Mouse (Mus musculus): ENCODE results near the gene Smpd2. TPM values are rescaled to one million over a fixed set of nuclear protein-coding genes. Genes with fewer than 3 reads are reported as not detected.

The Smpd2 gene
- total RNA-seq, 2 experiments from 2014 or later: 18.5 to 20.6 TPM

- no peak for DNase-seq (ENCODE audit: low spot score in 2 of 2)
These were observed 942 bp upstream of the Smpd2 start for GRCm38 (mm10) chr10:41491111-41491510.

GRCm38 (mm10) chr10:41490518-41490873, 327 bp upstream of the Smpd2 start:
- DNase-seq (ENCODE audit: low spot score in 2 of 2): no peak

More at GRCm38 (mm10) chr10:41491111-41491510, 942 bp upstream of the Smpd2 start:
- intact Hi-C loops (cut with DNase I): no loop called here

DNA sequence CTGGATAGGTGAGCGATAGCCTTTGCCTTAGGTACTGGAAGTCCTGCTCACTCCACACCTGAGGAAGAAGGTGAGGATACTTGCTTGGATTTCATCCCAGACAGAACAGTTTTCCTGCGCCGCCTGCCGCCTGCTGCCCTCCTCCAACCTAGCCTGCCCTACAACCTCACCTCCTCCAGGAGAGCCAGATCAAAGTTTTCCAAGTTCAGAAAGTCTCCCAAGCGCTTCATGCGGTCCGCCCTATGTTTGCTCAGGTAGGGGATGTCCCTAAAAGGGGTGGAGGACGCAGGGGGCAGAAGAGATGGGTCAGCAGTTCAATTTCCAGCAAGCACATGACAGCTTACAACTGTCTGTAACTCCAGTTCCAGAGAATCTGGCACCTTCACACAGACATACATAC, 875 bp downstream of the Smpd2 start:
- intact Hi-C loops (cut with DNase I): no loop called here
- no peak for DNase-seq (ENCODE audit: low spot score in 2 of 2)

More at GRCm38 (mm10) chr10:41490518-41490873, 327 bp upstream of the Smpd2 start:
- intact Hi-C loops (cut with DNase I): no loop called here

DNA sequence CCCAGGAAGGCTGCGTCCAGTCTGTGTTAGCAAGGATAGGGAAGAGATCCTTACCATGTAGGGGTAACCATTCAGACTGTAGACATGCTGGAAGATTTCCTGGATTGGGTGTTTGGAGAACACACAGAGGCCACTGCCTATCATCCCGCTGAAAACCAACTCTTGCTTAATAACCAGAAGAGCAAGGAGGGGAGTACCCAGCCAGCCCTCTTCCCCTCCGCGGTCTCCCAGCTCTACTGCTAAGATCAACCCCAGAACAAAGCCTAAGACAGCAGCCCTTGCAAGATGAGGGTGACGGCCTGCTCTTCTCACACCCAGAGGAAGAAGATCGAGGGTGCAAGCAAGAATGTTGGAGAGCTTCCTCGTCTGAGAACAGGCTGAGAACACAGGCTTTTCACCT, 1.3 kb downstream of the Smpd2 start:
- intact Hi-C loops (cut with DNase I): no loop called here
- DNase-seq (ENCODE audit: low spot score in 2 of 2): no peak

- intact Hi-C loops (cut with DNase I): no loop called here
- DNase-seq (ENCODE audit: low spot score in 2 of 2): no peak
These were observed 3.5 kb downstream of the Smpd2 start for GRCm38 (mm10) chr10:41486506-41487170.

DNA sequence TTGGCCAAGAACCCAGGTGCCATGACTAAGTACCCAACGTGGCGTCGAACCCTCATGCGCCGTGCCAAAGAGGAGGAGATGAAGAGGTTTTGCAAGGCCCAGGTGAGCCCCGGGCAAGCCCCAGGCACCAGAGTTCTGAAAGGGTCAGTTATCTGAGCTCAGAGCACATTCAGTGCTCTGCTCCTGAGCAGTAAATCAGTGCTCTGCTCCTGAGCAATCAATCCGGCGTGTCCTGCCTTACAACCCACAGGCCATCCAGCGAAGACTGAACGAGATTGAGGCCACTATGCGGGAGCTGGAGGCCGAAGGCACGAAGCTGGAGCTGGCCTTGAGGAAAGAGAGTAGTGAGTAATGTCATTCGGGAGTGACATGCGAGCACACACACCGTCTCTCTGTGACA, 4.4 kb downstream of the Smpd2 start:
- intact Hi-C loops (cut with DNase I): no loop called here
- DNase-seq (ENCODE audit: low spot score in 2 of 2): no peak

DNA sequence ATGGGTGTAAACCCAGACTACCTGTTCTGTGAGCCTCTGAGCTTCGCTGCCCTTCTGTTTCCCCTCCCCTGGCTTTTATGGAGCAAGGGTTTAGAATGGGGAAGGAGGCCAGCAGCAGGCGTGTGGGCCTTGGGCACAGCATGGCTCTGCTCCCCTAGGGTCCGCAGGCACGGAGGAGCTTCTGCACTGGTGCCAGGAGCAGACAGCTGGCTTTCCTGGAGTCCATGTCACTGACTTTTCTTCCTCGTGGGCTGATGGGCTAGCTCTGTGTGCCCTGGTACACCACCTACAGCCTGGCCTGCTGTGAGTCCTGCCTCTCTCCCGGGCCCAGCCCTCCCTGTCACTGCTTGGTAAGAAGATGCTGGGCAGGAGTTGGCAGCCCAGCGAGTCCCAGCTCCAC, 7.7 kb downstream of the Smpd2 start:
- intact Hi-C loops (cut with DNase I): no loop called here
- DNase-seq (ENCODE audit: low spot score in 2 of 2): no peak

- intact Hi-C loops (cut with DNase I): no loop called here
These were observed 9.0 kb downstream of the Smpd2 start for GRCm38 (mm10) chr10:41480938-41481880.

GRCm38 (mm10) chr10:41479961-41480360, 10.2 kb downstream of the Smpd2 start:
- intact Hi-C loops (cut with DNase I): no loop called here
- no peak for DNase-seq (ENCODE audit: low spot score in 2 of 2)

More at GRCm38 (mm10) chr10:41480938-41481880, 9.0 kb downstream of the Smpd2 start:
- DNase-seq (ENCODE audit: low spot score in 2 of 2): no peak

DNA sequence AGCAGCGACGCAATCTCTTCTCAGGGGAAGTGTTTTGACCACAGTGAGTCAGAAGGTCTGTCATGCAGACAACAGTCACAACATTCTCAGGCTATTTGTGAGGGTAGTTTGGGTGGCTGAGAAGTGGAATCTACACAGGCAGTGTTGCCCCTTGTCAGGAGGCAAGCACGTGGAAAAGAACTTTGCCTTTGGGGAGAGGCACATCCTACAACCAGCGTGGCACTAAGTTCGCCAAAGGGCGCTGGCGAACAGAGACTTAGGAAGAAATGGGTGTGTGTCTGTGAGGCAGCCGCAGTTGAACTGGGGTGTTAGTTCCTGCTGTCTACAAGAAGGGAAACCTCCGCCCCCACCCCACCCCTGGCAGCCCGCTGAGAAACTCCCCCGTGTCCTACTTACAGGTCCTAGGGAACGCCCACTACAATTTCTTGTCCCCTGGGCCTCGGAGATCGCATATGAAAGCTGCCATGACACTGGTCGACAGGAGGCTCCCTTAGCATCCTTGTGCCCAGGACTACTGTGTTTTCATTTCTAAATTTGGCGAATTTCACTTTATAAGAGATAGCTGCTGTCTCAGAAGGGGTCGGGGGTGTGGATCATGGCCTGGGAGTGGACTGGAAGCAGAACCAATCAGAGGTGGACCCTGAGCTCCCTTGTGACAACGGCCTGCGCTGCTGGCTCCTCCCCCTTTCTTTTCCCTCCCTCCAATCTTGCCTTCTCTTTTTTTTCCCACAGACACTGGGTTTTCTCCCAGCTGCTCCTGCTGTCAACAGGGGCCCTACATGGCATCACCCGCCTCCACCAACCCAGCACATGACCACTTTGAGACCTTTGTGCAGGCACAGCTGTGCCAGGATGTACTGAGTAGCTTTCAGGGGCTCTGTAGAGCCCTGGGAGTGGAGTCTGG, 12.6 kb downstream of the Smpd2 start:
- DNase-seq (ENCODE audit: low spot score in 2 of 2): peak; percentile 28 to 49
- intact Hi-C loops (cut with DNase I): no loop called here

DNA sequence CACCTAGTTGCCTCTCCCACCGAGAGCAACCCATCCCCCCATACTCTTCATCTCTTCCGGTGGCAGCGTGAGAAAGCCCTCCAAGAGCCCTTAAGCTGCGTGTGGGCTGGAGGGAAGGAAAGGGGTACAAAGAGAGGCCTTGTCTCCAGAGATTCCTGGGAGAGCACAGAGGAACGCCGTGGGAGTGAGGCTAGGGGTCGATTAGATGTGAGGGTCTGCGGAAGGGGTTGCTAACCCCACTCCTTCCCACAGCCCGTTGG, 13.2 kb downstream of the Smpd2 start:
- no peak for DNase-seq (ENCODE audit: low spot score in 2 of 2)
- intact Hi-C loops (cut with DNase I): no loop called here

- intact Hi-C loops (cut with DNase I): no loop called here
- DNase-seq (ENCODE audit: low spot score in 2 of 2): peak; percentile 42 to 47
These were observed 13.8 kb downstream of the Smpd2 start, which contains the start of gene Mical1 for GRCm38 (mm10) chr10:41476171-41477017. Gene Mical1, plus strand, starts transcription at chr10:41476314.

DNA sequence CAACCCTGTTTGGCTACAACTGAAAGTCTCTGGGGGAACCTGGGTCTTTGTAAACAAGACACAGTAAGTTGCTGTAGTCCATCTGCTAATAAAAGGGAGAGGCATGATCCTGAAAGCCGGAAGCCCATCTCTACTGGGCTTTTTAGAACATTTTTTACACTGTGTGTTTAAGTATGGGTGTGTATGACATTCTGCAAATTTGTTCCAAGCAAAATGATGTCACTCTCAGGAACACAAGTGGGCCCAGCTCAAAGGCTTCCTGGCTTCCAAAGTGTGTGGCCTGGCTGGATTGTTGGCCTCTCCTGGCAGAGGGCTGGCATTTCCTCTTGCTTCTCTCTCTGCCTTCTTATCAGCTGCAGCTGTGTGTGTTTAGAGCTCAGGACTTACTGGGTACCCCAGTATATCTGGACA, 15.2 kb downstream of the Smpd2 start:
- DNase-seq (ENCODE audit: low spot score in 2 of 2): no peak
- intact Hi-C loops (cut with DNase I): no loop called here

DNA sequence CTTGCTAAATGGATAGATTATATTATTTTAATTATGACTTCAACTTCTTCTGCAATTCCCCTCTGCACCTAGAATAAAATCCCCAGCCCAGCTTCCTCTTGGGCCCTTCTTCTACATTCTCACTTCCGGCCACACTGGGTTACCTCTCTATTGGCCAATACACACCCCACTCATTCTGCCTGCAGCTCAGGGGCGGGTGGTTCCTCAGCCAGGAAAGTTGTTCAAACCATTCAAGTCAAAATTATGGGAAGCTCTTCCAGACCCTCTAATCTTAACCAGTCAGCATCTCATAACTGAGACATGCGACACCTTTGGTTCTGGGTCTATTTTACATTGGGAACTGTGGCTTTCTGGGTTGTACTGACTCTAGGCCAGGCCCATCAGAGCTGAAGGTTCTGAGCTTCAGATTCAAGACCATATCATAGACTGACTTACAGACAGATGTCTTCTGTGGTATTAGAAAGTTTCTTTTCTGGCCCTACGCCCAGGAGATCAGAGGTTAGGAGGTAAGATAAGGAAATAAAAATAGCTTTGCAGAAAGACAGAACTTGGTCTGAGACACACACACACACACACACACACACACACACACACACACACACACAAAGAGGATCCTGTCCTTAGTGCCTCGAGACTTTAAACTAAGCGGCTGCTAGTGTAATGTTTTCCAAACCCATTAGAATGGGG, 16.2 kb downstream of the Smpd2 start:
- no peak for DNase-seq (ENCODE audit: low spot score in 2 of 2)
- intact Hi-C loops (cut with DNase I): no loop called here

DNA sequence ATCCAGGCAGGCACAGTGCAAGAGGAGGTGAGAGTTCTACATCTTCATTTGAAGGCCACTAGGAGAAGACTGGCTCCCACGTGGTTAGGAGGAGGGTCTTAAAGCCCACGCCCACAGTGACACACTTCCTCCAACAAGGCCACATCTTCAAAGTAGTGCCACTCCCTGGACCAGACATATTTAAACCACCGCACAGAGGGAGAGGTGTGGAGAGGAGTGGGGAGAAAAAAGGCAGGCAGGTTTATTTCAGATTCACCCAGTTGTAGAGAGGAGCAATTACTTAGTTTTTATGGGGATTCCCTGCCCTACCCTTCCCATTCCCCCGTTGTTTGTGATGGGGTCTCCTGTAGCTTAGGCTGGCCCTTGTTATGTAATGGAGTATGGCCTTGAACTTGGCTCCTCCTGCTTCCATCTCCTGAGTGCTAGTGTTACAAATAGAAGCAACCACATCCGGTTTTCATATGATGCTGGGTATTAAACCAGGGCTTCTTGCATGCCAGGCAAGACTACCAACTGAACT, 17.1 kb downstream of the Smpd2 start:
- no peak for DNase-seq (ENCODE audit: low spot score in 2 of 2)
- intact Hi-C loops (cut with DNase I): no loop called here

DNA sequence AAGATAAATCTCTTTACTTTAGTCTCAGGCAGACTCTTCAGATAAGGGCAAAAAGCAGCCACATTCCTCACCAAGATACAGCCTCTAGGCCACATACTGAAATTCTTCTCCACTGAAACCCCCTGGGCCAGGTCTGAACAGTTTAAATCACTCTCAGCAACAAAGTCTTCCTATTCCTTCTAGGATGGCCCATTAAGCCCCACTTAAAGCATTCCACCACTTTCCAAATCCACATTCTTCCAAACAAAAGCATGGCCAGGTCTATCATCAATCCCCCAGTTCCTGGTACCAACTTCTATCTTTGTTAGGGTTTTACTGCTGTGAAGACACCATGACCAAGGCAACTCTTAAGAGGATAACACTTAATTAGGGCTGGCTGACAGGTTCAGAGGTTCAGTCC, 17.6 kb downstream of the Smpd2 start:
- intact Hi-C loops (cut with DNase I): no loop called here

GRCm38 (mm10) chr10:41470693-41471092, 19.5 kb downstream of the Smpd2 start:
- DNase-seq (ENCODE audit: low spot score in 2 of 2): no peak
- intact Hi-C loops (cut with DNase I): no loop called here

More for the DNA sequence above, 17.6 kb downstream of the Smpd2 start:
- no peak for DNase-seq (ENCODE audit: low spot score in 2 of 2)

GRCm38 (mm10) chr10:41467325-41467724, 22.8 kb downstream of the Smpd2 start:
- intact Hi-C loops (cut with DNase I): no loop called here
- no peak for DNase-seq (ENCODE audit: low spot score in 2 of 2)

Data from left cerebral cortex, postnatal 36 days (tissue).